Mouse (Mus musculus) lung, postnatal 0 days (tissue): ENCODE results near the gene Tbc1d22a. TPM values are rescaled to one million over a fixed set of nuclear protein-coding genes. Genes with fewer than 3 reads are reported as not detected.
A peak's percentile ranks its signal among the peaks of the same experiment; 100 is the strongest.

Experiments
- ATAC-seq: fragments of 200-750 bp; cut with Nextera tagmentation; 2 replicates; pipeline ENCODE4 v1.8.0; 2017; ENCODE audit warnings: moderate library complexity
- DNase-seq: peaks from one replicate; pipeline ENCODE4 v3.0.0-alpha.2; 2016; ENCODE audit warnings: low spot score
- H3K27ac ChIP-seq: fragments of 300-500 bp; sonication (generic); 2 replicates; pipeline ENCODE4 v1.5.1; 2014; ENCODE audit warnings: antibody characterized with exemption, mild to moderate bottlenecking, low read length, mixed read lengths
- H3K27me3 ChIP-seq: fragments of 300-500 bp; sonication (generic); replicated peaks from 2 replicates; pipeline ENCODE4 v1.6.1; 2014; ENCODE audit warnings: low read length, mixed read lengths; ENCODE audit not compliant: insufficient read depth
- H3K36me3 ChIP-seq: fragments of 300-500 bp; sonication (generic); 2 replicates; pipeline ENCODE4 v1.6.1; 2014; ENCODE audit warnings: low read length, mixed read lengths; ENCODE audit not compliant: insufficient read depth
- H3K4me1 ChIP-seq: fragments of 300-500 bp; sonication (generic); 2 replicates; pipeline ENCODE4 v1.6.1; 2014; ENCODE audit warnings: antibody characterized with exemption, low read depth, low read length, mixed read lengths; ENCODE audit not compliant: insufficient read depth
- H3K4me2 ChIP-seq: fragments of 300-500 bp; sonication (generic); replicated peaks from 2 replicates; pipeline ENCODE4 v1.6.1; 2014; ENCODE audit warnings: low read depth, mild to moderate bottlenecking, low read length, moderate library complexity, mixed read lengths
- H3K4me3 ChIP-seq: fragments of 300-500 bp; sonication (generic); 2 replicates; pipeline ENCODE4 v1.5.1; 2014; ENCODE audit warnings: low read depth, low read length
- H3K9ac ChIP-seq: fragments of 300-500 bp; sonication (generic); replicated peaks from 2 replicates; pipeline ENCODE4 v1.6.1; 2014; ENCODE audit warnings: low read depth, mild to moderate bottlenecking
- H3K9me3 ChIP-seq: fragments of 300-500 bp; sonication (generic); 2 replicates; pipeline ENCODE4 v1.6.1; 2016; ENCODE audit warnings: low read length, mixed read lengths
- CTCF ChIP-seq: IDR thresholded peaks from 2 replicates; pipeline ENCODE4 v1.5.1; 2016; ENCODE audit warnings: antibody characterized with exemption, mild to moderate bottlenecking
- EP300 ChIP-seq: IDR thresholded peaks from 2 replicates; pipeline ENCODE4 v1.6.1; 2016; ENCODE audit warnings: antibody characterized with exemption, mild to moderate bottlenecking, control low read depth
- WGBS: fragments of 180-500 bp; shearing (Covaris S2); extraction: QIAGEN DNeasy Blood & Tissue Kit; methylation state at CpG from one replicate; pipeline ENCODE4 v1.1.7; 2014; 5-methylcytosine and 5-hydroxymethylcytosine counted together
- polyA plus RNA-seq: library from polyadenylated mRNA; unstranded; fragments of >200 nt; fragmentation: Nextera tagmentation; extraction: Ambion mirVana; gene quantifications from 2 replicates; pipeline ENCODE4 v1.2.1, GENCODE M21; 2015

Gene Tbc1d22a
- polyA plus RNA-seq, 1 experiment from 2014 or later = 13.1 TPM

- DNase-seq (no peak), ATAC-seq (no peak)
- no peak for TF ChIP-seq CTCF
- no peak for TF ChIP-seq EP300
- no peak overlapping the region for H3K9ac ChIP-seq
- no peaks in the 10 kb centered on the region for H3K27me3 ChIP-seq
- H3K4me1 ChIP-seq = no peaks in the 10 kb centered on the region
- 88% methylated on average over 4 of the region's 4 CpGs for WGBS
- no peak overlapping the region for H3K27ac ChIP-seq
- H3K4me3 ChIP-seq = no peak overlapping the region
- H3K9me3 ChIP-seq = no peaks in the 10 kb centered on the region
- H3K4me2 ChIP-seq = no peak overlapping the region
- H3K36me3 ChIP-seq = no peaks in the 10 kb centered on the region
Measured at GRCm38 (mm10) chr15:86334276-86334675, 120.0 kb downstream of the Tbc1d22a start.

- 92% methylated on average over 9 of the region's 9 CpGs for WGBS
- no peak overlapping the region for H3K4me3 ChIP-seq
Measured at GRCm38 (mm10) chr15:86334745-86335144, 120.5 kb downstream of the Tbc1d22a start.

GRCm38 (mm10) chr15:86335781-86336180 lies 121.5 kb downstream of the Tbc1d22a start:
- no peak overlapping the region for H3K4me2 ChIP-seq
- DNase-seq (no peak), ATAC-seq (no peak)
- H3K27ac ChIP-seq = no peak overlapping the region
- H3K36me3 ChIP-seq = no peaks in the 10 kb centered on the region
- no peak overlapping the region for H3K9ac ChIP-seq
- no peaks in the 10 kb centered on the region for H3K9me3 ChIP-seq
- no peaks in the 10 kb centered on the region for H3K27me3 ChIP-seq
- no peak overlapping the region for H3K4me3 ChIP-seq
- H3K4me1 ChIP-seq = no peaks in the 10 kb centered on the region
- 50% methylated on average over 1 of the region's 1 CpGs for WGBS
- no peak for TF ChIP-seq CTCF
- TF ChIP-seq EP300 = no peak

More at GRCm38 (mm10) chr15:86334745-86335144, 120.5 kb downstream of the Tbc1d22a start:
- Histone ChIP-seq H3K36me3 (no peaks in the 10 kb centered on the region), H3K4me2 (no peak overlapping the region), H3K4me1 (no peaks in the 10 kb centered on the region), H3K9me3 (no peaks in the 10 kb centered on the region), H3K9ac (no peak overlapping the region), H3K27me3 (no peaks in the 10 kb centered on the region), H3K27ac (no peak overlapping the region)
- DNase-seq = no peak
- TF ChIP-seq CTCF (no peak), EP300 (no peak)
- no peak for ATAC-seq

GRCm38 (mm10) chr15:86337726-86338125 lies 123.5 kb downstream of the Tbc1d22a start:
- no peak for TF ChIP-seq EP300
- peak; percentile 16; the same call in 1 of the 2 replicates for TF ChIP-seq CTCF
- H3K4me3 ChIP-seq = no peak overlapping the region
- ATAC-seq = no peak
- 78% methylated on average over 10 of the region's 10 CpGs for WGBS
- DNase-seq = no peak
- H3K27me3 ChIP-seq = no peaks in the 10 kb centered on the region
- H3K9me3 ChIP-seq = no peaks in the 10 kb centered on the region
- no peak overlapping the region for H3K4me2 ChIP-seq
- no peak overlapping the region for H3K9ac ChIP-seq
- H3K36me3 ChIP-seq = no peaks in the 10 kb centered on the region
- H3K4me1 ChIP-seq = no peaks in the 10 kb centered on the region
- H3K27ac ChIP-seq = no peak overlapping the region

- H3K9me3 ChIP-seq = no peaks in the 10 kb centered on the region
- H3K4me2 ChIP-seq = no peak overlapping the region
- ATAC-seq = no peak
- H3K36me3 ChIP-seq = no peaks in the 10 kb centered on the region
- no peaks in the 10 kb centered on the region for H3K4me1 ChIP-seq
- no peak for TF ChIP-seq CTCF
- no peak for TF ChIP-seq EP300
- no peak overlapping the region for H3K27ac ChIP-seq
- 86% methylated on average over 2 of the region's 2 CpGs for WGBS
- no peak overlapping the region for H3K4me3 ChIP-seq
- no peak for DNase-seq
- H3K27me3 ChIP-seq = no peaks in the 10 kb centered on the region
- no peak overlapping the region for H3K9ac ChIP-seq
Measured at GRCm38 (mm10) chr15:86339736-86340135, 125.5 kb downstream of the Tbc1d22a start.

- Histone ChIP-seq H3K27me3 (no peaks in the 10 kb centered on the region), H3K9ac (no peak overlapping the region), H3K36me3 (no peaks in the 10 kb centered on the region), H3K4me3 (no peak overlapping the region), H3K9me3 (no peaks in the 10 kb centered on the region), H3K27ac (no peak overlapping the region), H3K4me1 (no peaks in the 10 kb centered on the region), H3K4me2 (no peak overlapping the region)
- no peak for ATAC-seq
- WGBS = 77% methylated on average over 6 of the region's 6 CpGs
- no peak for TF ChIP-seq EP300
- no peak for TF ChIP-seq CTCF
- DNase-seq = no peak
Measured at GRCm38 (mm10) chr15:86340766-86341165, 126.5 kb downstream of the Tbc1d22a start.
